Mouse (Mus musculus): ENCODE measurements around the gene Vps13c. TPM values are rescaled to one million over a fixed set of nuclear protein-coding genes. Genes with fewer than 3 reads are reported as not detected.
A peak's percentile ranks its signal among the peaks of the same experiment; 100 is the strongest.

The Vps13c gene
- total RNA-seq (2021) = 10 to 100 TPM; 32.3 to 32.5 TPM
- long read RNA-seq, experiment 1 = 0 reads
- long read RNA-seq, experiment 2, partial matches to known transcripts = 0 of 2 reads
- long read RNA-seq, experiment 2, other reads (novel, unspliced or antisense) = 2 of 2 reads

GRCm38 (mm10) chr9:67839981-67840859, at the start of gene Vps13c:
Vps13c (plus strand) TSS chr9:67840396.
- peak; percentile 52 to 71 for DNase-seq (ENCODE audit: low spot score in 2 of 2)

GRCm38 (mm10) chr9:67792405-67792804, 47.8 kb upstream of the Vps13c start:
- DNase-seq (ENCODE audit: low spot score in 2 of 2) = no peak

GRCm38 (mm10) chr9:67793501-67793900, 46.7 kb upstream of the Vps13c start:
- no peak for DNase-seq (ENCODE audit: low spot score in 2 of 2)

- DNase-seq (ENCODE audit: low spot score in 2 of 2) = no peak
Observed at GRCm38 (mm10) chr9:67794216-67794615, 46.0 kb upstream of the Vps13c start.

- no peak for DNase-seq (ENCODE audit: low spot score in 2 of 2)
Observed at GRCm38 (mm10) chr9:67794668-67795067, 45.5 kb upstream of the Vps13c start.

GRCm38 (mm10) chr9:67795205-67795675, 45.0 kb upstream of the Vps13c start:
- no peak for DNase-seq (ENCODE audit: low spot score in 2 of 2)

- DNase-seq (ENCODE audit: low spot score in 2 of 2) = no peak
Observed at GRCm38 (mm10) chr9:67799078-67799819, 40.9 kb upstream of the Vps13c start.

- peak in 1 of 2 experiments; percentile 11 for DNase-seq (ENCODE audit: low spot score in 2 of 2)
Observed at GRCm38 (mm10) chr9:67802241-67802640, 38.0 kb upstream of the Vps13c start.

- DNase-seq (ENCODE audit: low spot score in 2 of 2) = no peak
Observed at GRCm38 (mm10) chr9:67807000-67807399, 33.2 kb upstream of the Vps13c start.

- no peak for DNase-seq (ENCODE audit: low spot score in 2 of 2)
Observed at GRCm38 (mm10) chr9:67810527-67810926, 29.7 kb upstream of the Vps13c start.

- no peak for DNase-seq (ENCODE audit: low spot score in 2 of 2)
Observed at GRCm38 (mm10) chr9:67811116-67811515, 29.1 kb upstream of the Vps13c start.

- DNase-seq (ENCODE audit: low spot score in 2 of 2) = no peak
Observed at GRCm38 (mm10) chr9:67813171-67813570, 27.0 kb upstream of the Vps13c start.

- DNase-seq (ENCODE audit: low spot score in 2 of 2) = no peak
Observed at GRCm38 (mm10) chr9:67813665-67814337, 26.4 kb upstream of the Vps13c start.

GRCm38 (mm10) chr9:67816172-67816928, 23.8 kb upstream of the Vps13c start:
- no peak for DNase-seq (ENCODE audit: low spot score in 2 of 2)

- DNase-seq (ENCODE audit: low spot score in 2 of 2) = no peak
Observed at GRCm38 (mm10) chr9:67817898-67818667, 22.1 kb upstream of the Vps13c start.

GRCm38 (mm10) chr9:67818668-67818950, 21.6 kb upstream of the Vps13c start:
- DNase-seq (ENCODE audit: low spot score in 2 of 2) = no peak

- DNase-seq (ENCODE audit: low spot score in 2 of 2) = no peak
Observed at GRCm38 (mm10) chr9:67823131-67823530, 17.1 kb upstream of the Vps13c start.

GRCm38 (mm10) chr9:67825527-67825926, 14.7 kb upstream of the Vps13c start:
- no peak for DNase-seq (ENCODE audit: low spot score in 2 of 2)

- DNase-seq (ENCODE audit: low spot score in 2 of 2) = peak in 1 of 2 experiments; percentile 27
Observed at GRCm38 (mm10) chr9:67828182-67828581, 12.0 kb upstream of the Vps13c start.
